Comparison of ENCODE assay signal across 8 mouse cellular contexts in genomic region chr7:111191674-111192073, GRCm38 (mm10).
A peak's percentile ranks its signal among the peaks of the same experiment; 100 is the strongest.
DNase-seq lines count a peak whose midpoint lies in the region; ATAC-seq and TF ChIP-seq lines count a peak whose summit lies in the region.

No protein-coding gene starts in this region.

- no peaks in the 10 kb centered on the region for H3K27me3 ChIP-seq in limb, embryonic 13.5 days
- no peaks in the 10 kb centered on the region for H3K27me3 ChIP-seq in limb, embryonic 10.5 days (ENCODE audit: low read depth, poor library complexity, severe bottlenecking)
- no peaks in the 10 kb centered on the region for H3K27me3 ChIP-seq in kidney, postnatal 0 days (ENCODE audit: insufficient read depth, low read length)

- TF ChIP-seq CTCF in kidney, postnatal 0 days (IDR thresholded peaks at IDR 0.05; ENCODE audit: low read depth): 0 out of 2 replicates have a peak, but pooled peaks have one; percentile 6
- no peak for TF ChIP-seq CTCF in layer of hippocampus, adult 2 months (conservative IDR thresholded peaks at IDR 0.05)

- no peak overlapping the region for H3K4me2 ChIP-seq in limb, embryonic 13.5 days (replicated peaks)
- no peak overlapping the region for H3K4me2 ChIP-seq in kidney, postnatal 0 days (ENCODE audit: low read length)

- no peak overlapping the region for H3K9ac ChIP-seq in limb, embryonic 13.5 days
- H3K9ac ChIP-seq in kidney, postnatal 0 days (ENCODE audit: low read depth, low read length): no peak overlapping the region

- ATAC-seq in limb, embryonic 13.5 days (ENCODE audit: low FRiP score, low read depth): peak; percentile 76
- peak; percentile 76; the same call in 1 of the 2 replicates for ATAC-seq in kidney, postnatal 0 days (replicated peaks; ENCODE audit: low FRiP score, low read depth)

- peaks cover 8% of the 10 kb centered on the region; the same call in 1 of the 2 replicates for H3K4me1 ChIP-seq in limb, embryonic 13.5 days
- no peaks in the 10 kb centered on the region for H3K4me1 ChIP-seq in limb, embryonic 10.5 days
- H3K4me1 ChIP-seq in kidney, postnatal 0 days (replicated peaks; ENCODE audit: insufficient read depth, low read length): no peaks in the 10 kb centered on the region

- WGBS in limb, embryonic 13.5 days: 37% methylated on average over 3 of the region's 4 CpGs
- 73% methylated on average over 4 of the region's 4 CpGs for WGBS in limb, embryonic 10.5 days
- WGBS in kidney, postnatal 0 days: 32% methylated on average over 4 of the region's 4 CpGs

- no peaks in the 10 kb centered on the region for H3K9me3 ChIP-seq in limb, embryonic 13.5 days
- H3K9me3 ChIP-seq in limb, embryonic 10.5 days (replicated peaks): no peaks in the 10 kb centered on the region
- no peaks in the 10 kb centered on the region for H3K9me3 ChIP-seq in kidney, postnatal 0 days (replicated peaks; ENCODE audit: low read length)

- H3K27ac ChIP-seq in limb, embryonic 13.5 days: no peak overlapping the region
- H3K27ac ChIP-seq in limb, embryonic 10.5 days: no peak overlapping the region
- H3K27ac ChIP-seq in kidney, postnatal 0 days: no peak overlapping the region
- H3K27ac ChIP-seq in layer of hippocampus, adult 2 months: no peak overlapping the region

- no peak overlapping the region for H3K4me3 ChIP-seq in limb, embryonic 13.5 days
- no peak overlapping the region for H3K4me3 ChIP-seq in limb, embryonic 10.5 days
- H3K4me3 ChIP-seq in kidney, postnatal 0 days (replicated peaks; ENCODE audit: low read depth, low read length): no peak overlapping the region
- no peak overlapping the region for H3K4me3 ChIP-seq in layer of hippocampus, adult 2 months

- H3K36me3 ChIP-seq in limb, embryonic 13.5 days: no peaks in the 10 kb centered on the region
- no peaks in the 10 kb centered on the region for H3K36me3 ChIP-seq in limb, embryonic 10.5 days
- no peaks in the 10 kb centered on the region for H3K36me3 ChIP-seq in kidney, postnatal 0 days (ENCODE audit: insufficient read depth, low read length)

- DNase-seq in limb, embryonic 10.5 days (ENCODE audit: low spot score): no peak
- DNase-seq in adrenal gland, postnatal 36 days: peak; percentile 61 to 64
- DNase-seq in heart, adult 8-10 months (ENCODE audit: low spot score): peak; percentile 8
- DNase-seq in kidney, postnatal 0 days (ENCODE audit: low spot score): peak; percentile 75
- no peak for DNase-seq in layer of hippocampus, adult 2 months (ENCODE audit: low spot score in 2 of 2)
- DNase-seq in urinary bladder, adult 2 months (ENCODE audit: low spot score): no peak
- no peak for DNase-seq in layer of hippocampus, adult 8-10 months (ENCODE audit: low spot score in 2 of 2)

Comparison
In these comparisons a context has a peak if more than half of its experiments do, and no peak if none do; other contexts are left out.
1. DNase-seq: peak in adrenal gland, postnatal 36 days (2 of 2), heart, adult 8-10 months (single experiment) and kidney, postnatal 0 days (single experiment); none in limb, embryonic 10.5 days (single experiment), layer of hippocampus, adult 2 months (0 of 2), urinary bladder, adult 2 months (single experiment) and layer of hippocampus, adult 8-10 months (0 of 2).